8 mouse cellular contexts compared by ENCODE assay signal in genomic region chr3:110250839-110251700, GRCm38 (mm10). TPM values are rescaled to one million over a fixed set of nuclear protein-coding genes. Genes with fewer than 3 reads are reported as not detected.
DNase-seq lines count a peak whose midpoint lies in the region; TF ChIP-seq lines count a peak whose summit lies in the region.

Prmt6 (minus strand) TSS chr3:110250998.

- H3K4me3 ChIP-seq in left cerebral cortex, adult 2 months: peak within 1 kb of the TSS; percentile 73
- peak within 1 kb of the TSS; percentile 65 for H3K4me3 ChIP-seq in macrophage (ENCODE audit: inconsistent target)

- H3K79me2 ChIP-seq in macrophage (ENCODE audit: inconsistent target): peaks cover 14% of the 10 kb centered on the region

- intact Hi-C loops in left cerebral cortex, adult 2 months (cut with DNase I): loop anchor here (2.0 to 10.0 kb wide), 3 partner anchors 108 to 814 kb away; no protein-coding TSS in a partner anchor

- 20% methylated on average over 37 of the region's 38 CpGs for WGBS in macrophage (ENCODE audit: missing documents)

- peak within 1 kb of the TSS; percentile 97 for H3K27ac ChIP-seq in left cerebral cortex, adult 2 months
- peak within 1 kb of the TSS; percentile 35 for H3K27ac ChIP-seq in macrophage

- no peak for TF ChIP-seq CTCF in left cerebral cortex, adult 2 months (IDR thresholded peaks at IDR 0.05)

- peak; percentile 95 for DNase-seq in adrenal gland, adult 2 months
- peak; percentile 94 for DNase-seq in embryo, embryonic 10 days (ENCODE audit: low spot score)
- peak; percentile 77 to 81 for DNase-seq in gastrocnemius, adult 8-10 months (ENCODE audit: low spot score in 2 of 2)
- peak; percentile 44 for DNase-seq in hindlimb bud, embryonic 11.5 days (ENCODE audit: extremely low spot score, low read depth, low spot score)
- DNase-seq in left cerebral cortex, adult 2 months (ENCODE audit: extremely low spot score in 1 of 2, low spot score in 2 of 2): peak; percentile 89 to 93
- peak; percentile 92 for DNase-seq in right cerebral cortex, postnatal 25 days
- peak; percentile 81 to 90 for DNase-seq in urinary bladder, postnatal 4 days (ENCODE audit: low spot score in 2 of 2)

- peaks cover 10% of the 10 kb centered on the region; the same call in 1 of the 2 replicates for H3K36me3 ChIP-seq in macrophage (ENCODE audit: inconsistent target)

RNA-seq across cellular contexts. Expression of gene Prmt6, which starts in this region (rescaled TPM):
- total RNA-seq in adrenal gland, adult 2 months (2021): 10 to 100 TPM in 1 of 2 experiments, 1 to 10 TPM in 1; 9.1 to 11.4 TPM
- 11.4 and 14.2 TPM in 2 replicates for polyA plus RNA-seq in adrenal gland, adult 2 months (2012; rRNA removed)
- 1 to 10 TPM; 2.4 to 3.0 (median 2.6) TPM for total RNA-seq in gastrocnemius, adult 8-10 months (2022)
- 10 to 100 TPM; 12.9 to 14.7 TPM for total RNA-seq in left cerebral cortex, adult 2 months (2021)
- total RNA-seq in macrophage (2018; cell fraction: chromatin; rRNA removed): 10 to 100 TPM in 10 of 26 experiments, 1 to 10 TPM in 14, under 1 TPM in 2; 0.61 to 23.4 (median 6.9) TPM
- 10 to 100 TPM in 13 of 26 experiments, 1 to 10 TPM in 13; 4.8 to 16.7 (median 10.2) TPM for total RNA-seq in macrophage (2018; cell fraction: cytosol; rRNA removed)
- 10 to 100 TPM in 12 of 26 experiments, 1 to 10 TPM in 14; 1.6 to 24.5 (median 7.6) TPM for total RNA-seq in macrophage (2018; cell fraction: nucleus; rRNA removed)
- 7.7 to 13.1 TPM (median 8.8 TPM) in 3 replicates for polyA plus RNA-seq in macrophage (2018)

Comparison
In these comparisons a context has a peak if more than half of its experiments do, and no peak if none do; other contexts are left out.
1. Peak in every context shown above with its lines: DNase-seq, H3K4me3 ChIP-seq and H3K27ac ChIP-seq.
2. DNase-seq: peak in every context shown above with its lines; median percentile 95 in adrenal gland, adult 2 months; 94 in embryo, embryonic 10 days; 92 in right cerebral cortex, postnatal 25 days; 91 in left cerebral cortex, adult 2 months; 86 in urinary bladder, postnatal 4 days; 79 in gastrocnemius, adult 8-10 months; 44 in hindlimb bud, embryonic 11.5 days.